16 mouse cellular contexts compared by ENCODE assay signal in genomic region chr7:124335635-124336034, GRCm38 (mm10).
DNase-seq lines count a peak whose midpoint lies in the region; ATAC-seq and TF ChIP-seq lines count a peak whose summit lies in the region.
"Had no signal": no experiment of that assay in that cellular context is flagged by ENCODE, and none has a peak within 500 bp of the region (broad histone marks: within the 10 kb centered on the region; RNA-seq: fewer than 3 reads in every experiment).

No protein-coding gene starts in this region.

- no peaks in the 10 kb centered on the region for H3K9me3 ChIP-seq in limb, embryonic 11.5 days (ENCODE audit: control insufficient read depth, low read length)
- H3K9me3 ChIP-seq: heart, embryonic 13.5 days had no signal

- H3K27ac ChIP-seq in limb, embryonic 11.5 days (replicated peaks; ENCODE audit: low read depth, low read length): no peak overlapping the region
- no peak overlapping the region for H3K27ac ChIP-seq in thymus, adult 2 months (ENCODE audit: control insufficient read depth, insufficient read depth, low read length)
- H3K27ac ChIP-seq: heart, embryonic 13.5 days; liver, embryonic 14.5 days; stomach, postnatal 0 days had no signal

- H3K4me1 ChIP-seq in limb, embryonic 11.5 days (ENCODE audit: control insufficient read depth, insufficient read depth, low read length): 0 out of 2 replicates have a peak, but pooled peaks cover 7% of the 10 kb centered on the region
- H3K4me1 ChIP-seq in thymus, adult 2 months (replicated peaks; ENCODE audit: control insufficient read depth, insufficient read depth, low read length): no peaks in the 10 kb centered on the region
- H3K4me1 ChIP-seq: heart, embryonic 13.5 days; megakaryocyte, embryonic 14.5 days had no signal

- H3K4me2 ChIP-seq in limb, embryonic 11.5 days (ENCODE audit: low read depth, severe bottlenecking): no peak overlapping the region
- H3K4me2 ChIP-seq: heart, embryonic 13.5 days had no signal

- no peaks in the 10 kb centered on the region for H3K36me3 ChIP-seq in limb, embryonic 11.5 days (ENCODE audit: control insufficient read depth, insufficient read depth, low read length)
- no peaks in the 10 kb centered on the region for H3K36me3 ChIP-seq in thymus, adult 2 months (ENCODE audit: control insufficient read depth, insufficient read depth, low read length)
- H3K36me3 ChIP-seq: heart, embryonic 13.5 days had no signal

- no peak for TF ChIP-seq POLR2A in thymus, adult 2 months (IDR thresholded peaks at IDR 0.05; ENCODE audit: control insufficient read depth, extremely low read depth, insufficient read depth, low read length, poor library complexity)

- no peaks in the 10 kb centered on the region for H3K27me3 ChIP-seq in limb, embryonic 11.5 days (ENCODE audit: control insufficient read depth, insufficient read depth, low read length)
- no peaks in the 10 kb centered on the region for H3K27me3 ChIP-seq in thymus, adult 2 months (ENCODE audit: control insufficient read depth, insufficient read depth, low read length)
- H3K27me3 ChIP-seq: heart, embryonic 13.5 days; megakaryocyte, embryonic 14.5 days; Patski had no signal

- no peak overlapping the region for H3K4me3 ChIP-seq in limb, embryonic 11.5 days (ENCODE audit: low read depth, low read length)
- no peak overlapping the region for H3K4me3 ChIP-seq in thymus, adult 2 months (ENCODE audit: control insufficient read depth, insufficient read depth, low read length)
- H3K4me3 ChIP-seq: heart, embryonic 13.5 days; megakaryocyte, embryonic 14.5 days had no signal

- H3K9ac ChIP-seq in limb, embryonic 11.5 days (ENCODE audit: low read length): no peak overlapping the region
- H3K9ac ChIP-seq: heart, embryonic 13.5 days; liver, embryonic 14.5 days had no signal

- DNase-seq in gastrocnemius, postnatal 14 days: peak; percentile 4
- no peak for DNase-seq in gastrocnemius, postnatal 4 days (ENCODE audit: low spot score in 2 of 2)
- DNase-seq in embryo, embryonic 9.5 days (ENCODE audit: extremely low spot score): peak; percentile 12
- DNase-seq in limb, embryonic 11.5 days (ENCODE audit: low spot score): peak; percentile 43
- DNase-seq in mesoderm, embryonic 11.5 days (ENCODE audit: low read depth, low spot score): peak; percentile 23
- DNase-seq in thymus, adult 2 months: no peak
- no peak for DNase-seq in heart, postnatal 4 days
- DNase-seq in frontal cortex, postnatal 14 days (ENCODE audit: low spot score in 2 of 2): no peak
- DNase-seq: cerebellum, adult 11 months; thymus, postnatal 36 days had no signal

- WGBS in limb, embryonic 11.5 days: 13% methylated on average over 1 of the region's 1 CpGs
- WGBS in thymus, adult 2 months: 87% methylated on average over 1 of the region's 1 CpGs

- intact Hi-C loops in gastrocnemius, postnatal 14 days (cut with DNase I; ENCODE audit: low total_unique reads): no loop called here

- no peak for TF ChIP-seq CTCF in thymus, adult 2 months (IDR thresholded peaks at IDR 0.05; ENCODE audit: borderline replicate concordance, control insufficient read depth, extremely low read depth, insufficient read depth, low read length, poor library complexity)

- ATAC-seq in limb, embryonic 11.5 days (ENCODE audit: insufficient number of reproducible peaks, low FRiP score, low TSS enrichment, low read depth): peak; percentile 67; the same call in 1 of the 2 replicates
- ATAC-seq: intestine, embryonic 16.5 days; Patski had no signal

Comparison
In these comparisons a context has a peak if more than half of its experiments do, and no peak if none do; other contexts are left out.
1. DNase-seq: peak in gastrocnemius, postnatal 14 days (single experiment), embryo, embryonic 9.5 days (single experiment), limb, embryonic 11.5 days (single experiment) and mesoderm, embryonic 11.5 days (single experiment); none in gastrocnemius, postnatal 4 days (0 of 2), thymus, adult 2 months (single experiment), heart, postnatal 4 days (single experiment) and frontal cortex, postnatal 14 days (0 of 2).